Mouse (Mus musculus) liver, embryonic 13.5 days (tissue): ENCODE measurements around the gene Magea2. TPM values are rescaled to one million over a fixed set of nuclear protein-coding genes. Genes with fewer than 3 reads are reported as not detected.
"Not testable (repeated sequence)": the region's sequence is repeated elsewhere in the genome, so short reads cannot be mapped to it uniquely, and the experiment has no call there.

Source experiments
- ATAC-seq: fragments of 200-750 bp; cut with Nextera tagmentation; 2 replicates; pipeline ENCODE4 v1.8.0; 2017; ENCODE audit warnings: low read depth, mild to moderate bottlenecking, moderate number of reproducible peaks, moderate library complexity
- DNase-seq: peaks from one replicate; pipeline ENCODE4 v3.0.0; 2022
- H3K27ac ChIP-seq: fragments of 300-500 bp; sonication (generic); 2 replicates; pipeline ENCODE4 v1.5.1; 2015; ENCODE audit warnings: moderate library complexity, mild to moderate bottlenecking, inconsistent platforms
- H3K27me3 ChIP-seq: fragments of 300-500 bp; sonication (generic); 2 replicates; pipeline ENCODE4 v1.6.1; 2015; ENCODE audit warnings: mild to moderate bottlenecking, inconsistent platforms
- H3K36me3 ChIP-seq: fragments of 300-500 bp; sonication (generic); 2 replicates; pipeline ENCODE4 v1.6.1; 2015; ENCODE audit warnings: mild to moderate bottlenecking, inconsistent platforms
- H3K4me1 ChIP-seq: fragments of 300-500 bp; sonication (generic); replicated peaks from 2 replicates; pipeline ENCODE4 v1.6.1; 2015; ENCODE audit warnings: inconsistent platforms
- H3K4me2 ChIP-seq: fragments of 300-500 bp; sonication (generic); 2 replicates; pipeline ENCODE4 v1.6.1; 2015; ENCODE audit warnings: inconsistent platforms, mild to moderate bottlenecking, moderate library complexity
- H3K4me3 ChIP-seq: fragments of 300-500 bp; sonication (generic); replicated peaks from 2 replicates; pipeline ENCODE4 v1.5.1; 2015; ENCODE audit warnings: mild to moderate bottlenecking, inconsistent platforms
- H3K9ac ChIP-seq: fragments of 300-500 bp; sonication (generic); 2 replicates; pipeline ENCODE4 v1.6.1; 2015; ENCODE audit warnings: mild to moderate bottlenecking, inconsistent platforms
- H3K9me3 ChIP-seq: fragments of 300-500 bp; sonication (generic); replicated peaks from 2 replicates; pipeline ENCODE4 v1.6.1; 2016; ENCODE audit warnings: inconsistent platforms
- WGBS: fragments of 180-500 bp; shearing (Covaris S2); methylation state at CpG from one replicate; pipeline ENCODE4 v1.1.7; 2015; ENCODE audit not compliant: insufficient replicate concordance; 5-methylcytosine and 5-hydroxymethylcytosine counted together
- polyA plus RNA-seq: library from polyadenylated mRNA; unstranded; fragments of >200 nt; fragmentation: Nextera tagmentation; extraction: Ambion mirVana; gene quantifications from 2 replicates; pipeline ENCODE4 v1.2.1, GENCODE M21; 2015

Magea2 gene
- not detected in 2 replicates for polyA plus RNA-seq

DNA sequence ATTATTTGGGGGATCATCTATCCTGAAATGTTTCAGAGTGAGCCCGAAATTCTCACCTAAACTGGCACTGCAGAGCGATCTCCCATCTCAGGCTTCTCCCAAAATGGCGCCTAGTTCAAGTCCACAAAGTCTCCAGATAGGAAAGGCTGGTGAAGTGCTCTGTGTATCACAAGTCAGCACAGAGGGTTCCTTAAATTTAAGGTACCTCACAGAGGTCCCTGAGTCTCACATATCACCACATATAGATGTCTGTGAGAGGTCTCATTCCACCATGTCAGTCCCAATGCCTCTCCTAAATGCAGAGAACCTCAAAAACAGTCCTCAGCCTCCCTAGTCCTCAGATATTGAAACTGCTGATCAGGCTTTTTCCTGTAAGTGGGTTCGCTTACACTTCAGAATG is at the start of gene Magea2:
Gene Magea2, minus strand, starts transcription at position 101 of the 400 bp plus-strand sequence.
- not testable (repeated sequence) for H3K9ac ChIP-seq, ATAC-seq, H3K4me3 ChIP-seq, H3K4me1 ChIP-seq, H3K9me3 ChIP-seq, H3K27me3 ChIP-seq, H3K36me3 ChIP-seq, H3K4me2 ChIP-seq, DNase-seq, H3K27ac ChIP-seq
- 50% methylated on average over 4 of the region's 4 CpGs for WGBS

DNA sequence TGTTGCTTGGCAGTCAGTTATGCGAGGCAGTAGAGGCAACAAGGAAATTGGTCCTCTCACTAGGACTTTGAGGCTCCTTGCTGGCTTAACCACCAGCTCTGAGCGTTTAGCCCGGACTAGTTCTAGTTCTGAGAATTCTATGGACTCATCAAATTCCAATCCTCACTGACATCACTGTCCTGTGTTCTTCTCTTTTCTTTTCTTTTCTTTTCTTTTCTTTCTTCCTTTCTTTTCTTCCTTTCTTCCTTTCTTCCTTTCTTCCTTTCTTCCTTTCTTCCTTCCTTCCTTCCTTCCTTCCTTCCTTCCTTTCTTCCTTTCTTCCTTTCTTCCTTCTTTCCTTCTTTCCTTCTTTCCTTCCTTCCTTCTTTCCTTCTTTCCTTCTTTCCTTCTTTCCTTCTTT is 34.8 kb upstream of the Magea2 start, which contains the start of gene Cldn34b2:
Gene Cldn34b2, minus strand, starts transcription at position 101 of the 400 bp plus-strand sequence.
- H3K27ac ChIP-seq, H3K27me3 ChIP-seq, H3K9me3 ChIP-seq, H3K4me3 ChIP-seq, H3K9ac ChIP-seq, H3K36me3 ChIP-seq, DNase-seq, H3K4me1 ChIP-seq, ATAC-seq, H3K4me2 ChIP-seq: not testable (repeated sequence)
- WGBS: 50% methylated on average over 3 of the region's 3 CpGs

DNA sequence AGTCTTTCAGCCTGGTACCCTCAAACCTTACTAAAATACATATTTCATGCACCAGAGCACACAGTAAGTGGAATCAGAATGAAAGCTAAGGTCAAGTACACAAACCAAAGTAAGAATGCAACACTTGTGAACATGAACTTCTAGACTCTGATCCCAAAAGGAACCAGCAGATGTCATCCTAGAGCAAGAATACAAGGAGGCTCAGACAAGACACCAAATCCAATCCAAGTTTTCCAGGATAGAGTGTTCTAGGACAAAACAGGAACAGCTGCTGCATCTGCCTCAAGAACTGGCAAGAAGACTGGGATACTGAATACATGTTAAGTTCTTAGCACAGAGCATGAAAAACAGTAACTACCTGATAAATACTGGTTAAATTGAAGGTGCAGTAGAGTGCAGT is 4.6 kb upstream of the Magea2 start:
- Histone ChIP-seq H3K9me3 (no peaks in the 10 kb centered on the region), H3K4me2 (no peak overlapping the region), H3K9ac (no peak overlapping the region), H3K4me3 (no peak overlapping the region), H3K27ac (no peak overlapping the region), H3K27me3 (no peaks in the 10 kb centered on the region), H3K4me1 (no peaks in the 10 kb centered on the region), H3K36me3 (no peaks in the 10 kb centered on the region)
- DNase-seq (no peak), ATAC-seq (no peak)

DNA sequence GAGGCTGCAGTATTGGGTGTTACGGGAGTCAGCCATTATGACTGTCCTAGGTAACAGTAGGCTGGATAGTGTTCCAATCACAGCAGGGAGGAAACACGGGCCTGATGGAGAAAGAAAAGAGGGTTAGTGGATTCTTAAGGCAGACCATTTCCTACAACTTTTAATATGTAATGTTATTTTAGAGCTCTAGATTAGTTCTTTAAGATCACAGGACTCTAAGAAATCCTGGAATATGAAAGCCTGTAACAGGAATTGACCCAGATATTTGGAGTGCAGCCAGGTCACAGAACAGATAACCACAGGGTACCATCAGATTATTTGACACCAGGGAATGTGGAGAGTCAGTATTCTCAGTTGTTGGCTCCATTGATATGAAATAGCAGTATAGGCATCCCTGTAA is 3.8 kb downstream of the Magea2 start, which contains the start of gene Magea1:
Gene Magea1, minus strand, starts transcription at position 101 of the 400 bp plus-strand sequence.
- WGBS: 63% methylated on average over 1 of the region's 2 CpGs
- not testable (repeated sequence) for H3K9me3 ChIP-seq, H3K4me1 ChIP-seq, DNase-seq, H3K9ac ChIP-seq, H3K4me2 ChIP-seq, H3K27me3 ChIP-seq, H3K36me3 ChIP-seq, ATAC-seq, H3K27ac ChIP-seq, H3K4me3 ChIP-seq

DNA sequence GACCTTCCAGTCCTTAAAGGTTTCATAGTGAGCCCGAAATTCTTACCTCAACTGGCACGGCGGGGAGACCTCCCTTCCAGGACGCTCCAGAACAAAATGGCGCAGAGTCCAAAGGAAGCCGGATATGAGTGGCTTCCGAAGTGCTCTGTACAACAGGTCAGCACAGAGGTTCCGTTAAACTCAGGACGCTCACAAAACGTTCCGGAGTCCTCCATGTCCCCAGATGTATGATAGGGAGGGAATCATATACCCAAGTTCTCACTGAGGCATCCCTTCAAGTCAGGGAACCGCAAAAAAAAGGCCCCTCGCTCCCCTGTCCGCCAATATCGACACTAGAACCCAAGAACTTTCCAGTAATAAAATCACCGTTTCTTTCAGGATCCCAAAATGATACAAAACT is 30.4 kb downstream of the Magea2 start, which contains the start of gene Magea5:
Gene Magea5, minus strand, starts transcription at position 101 of the 400 bp plus-strand sequence.
- 65% methylated on average over 16 of the region's 16 CpGs for WGBS
- not testable (repeated sequence) for H3K4me1 ChIP-seq, H3K4me2 ChIP-seq, H3K27ac ChIP-seq, H3K9ac ChIP-seq, H3K4me3 ChIP-seq, DNase-seq, H3K27me3 ChIP-seq, H3K9me3 ChIP-seq, H3K36me3 ChIP-seq, ATAC-seq

DNA sequence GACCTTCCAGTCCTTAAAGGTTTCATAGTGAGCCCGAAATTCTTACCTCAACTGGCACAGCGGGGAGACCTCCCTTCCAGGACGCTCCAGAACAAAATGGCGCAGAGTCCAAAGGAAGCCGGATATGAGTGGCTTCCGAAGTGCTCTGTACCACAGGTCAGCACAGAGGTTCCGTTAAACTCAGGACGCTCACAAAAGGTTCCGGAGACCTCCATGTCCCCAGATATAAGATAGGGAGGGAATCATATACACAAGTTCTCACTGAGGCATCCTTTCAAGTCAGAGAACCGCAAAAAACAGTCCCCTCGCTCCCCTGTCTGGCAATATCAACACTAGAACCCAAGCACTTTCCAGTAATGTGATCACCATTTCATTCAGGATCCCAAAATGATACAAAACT is 97.7 kb downstream of the Magea2 start, which contains the start of gene Magea8:
Gene Magea8, minus strand, starts transcription at position 101 of the 400 bp plus-strand sequence.
- not testable (repeated sequence) for H3K36me3 ChIP-seq, DNase-seq, H3K9me3 ChIP-seq, H3K27ac ChIP-seq, H3K4me3 ChIP-seq, H3K9ac ChIP-seq, H3K4me1 ChIP-seq, H3K4me2 ChIP-seq, ATAC-seq, H3K27me3 ChIP-seq
- WGBS: 68% methylated on average over 11 of the region's 11 CpGs

Other genes with a start within 250 kb of the Magea2 start
- gene Cldn34b1, start 203.4 kb downstream of the Magea2 start, polyA plus RNA-seq: not detected in 2 replicates
- gene Magea6, start 157.7 kb downstream of the Magea2 start, polyA plus RNA-seq: not detected in 2 replicates
- not detected in 2 replicates for gene Magea3, start 144.2 kb downstream of the Magea2 start, polyA plus RNA-seq
- not detected in 2 replicates for gene Magea8, start 97.8 kb downstream of the Magea2 start, polyA plus RNA-seq
- gene Magea5, start 30.5 kb downstream of the Magea2 start, polyA plus RNA-seq: not detected in 2 replicates
- gene Magea1, start 3.9 kb downstream of the Magea2 start, polyA plus RNA-seq: not detected in 2 replicates
- not detected in 2 replicates for gene Cldn34b2, start 34.7 kb upstream of the Magea2 start, polyA plus RNA-seq
- 75.5 and 84.7 TPM in 2 replicates for gene Sat1, start 122.8 kb upstream of the Magea2 start, polyA plus RNA-seq
- gene Acot9, start 168.8 kb upstream of the Magea2 start, polyA plus RNA-seq: 15.1 and 16.6 TPM in 2 replicates
- gene Prdx4, start 247.1 kb upstream of the Magea2 start, polyA plus RNA-seq: 146 and 161 TPM in 2 replicates